Mouse (Mus musculus) left cerebral cortex, postnatal 10 days (tissue): Measurements from ENCODE around the gene Plppr2. TPM values are rescaled to one million over a fixed set of nuclear protein-coding genes. Genes with fewer than 3 reads are reported as not detected.

ENCODE experiments used
- DNase-seq, 2 experiments: peaks; one replicate each; pipeline ENCODE4 v3.0.0; 2021 to 2022; ENCODE audit warnings: low spot score in 2 of 2, mixed read lengths in 1 of 2; ENCODE audit errors: extremely low spot score in 1 of 2
- intact Hi-C: fragments of 180-260 bp; cut with DNase I; formaldehyde crosslinking; loops from one replicate; pipeline ENCODE4 v1.15.1; 2025
- total RNA-seq, 2 experiments: library from RNA; stranded (reverse); gene quantifications; 2 replicates each; pipeline ENCODE4 v1.2.3; 2021

Gene Plppr2
- total RNA-seq, 2 experiments from 2014 or later = 259 to 269 TPM

DNA sequence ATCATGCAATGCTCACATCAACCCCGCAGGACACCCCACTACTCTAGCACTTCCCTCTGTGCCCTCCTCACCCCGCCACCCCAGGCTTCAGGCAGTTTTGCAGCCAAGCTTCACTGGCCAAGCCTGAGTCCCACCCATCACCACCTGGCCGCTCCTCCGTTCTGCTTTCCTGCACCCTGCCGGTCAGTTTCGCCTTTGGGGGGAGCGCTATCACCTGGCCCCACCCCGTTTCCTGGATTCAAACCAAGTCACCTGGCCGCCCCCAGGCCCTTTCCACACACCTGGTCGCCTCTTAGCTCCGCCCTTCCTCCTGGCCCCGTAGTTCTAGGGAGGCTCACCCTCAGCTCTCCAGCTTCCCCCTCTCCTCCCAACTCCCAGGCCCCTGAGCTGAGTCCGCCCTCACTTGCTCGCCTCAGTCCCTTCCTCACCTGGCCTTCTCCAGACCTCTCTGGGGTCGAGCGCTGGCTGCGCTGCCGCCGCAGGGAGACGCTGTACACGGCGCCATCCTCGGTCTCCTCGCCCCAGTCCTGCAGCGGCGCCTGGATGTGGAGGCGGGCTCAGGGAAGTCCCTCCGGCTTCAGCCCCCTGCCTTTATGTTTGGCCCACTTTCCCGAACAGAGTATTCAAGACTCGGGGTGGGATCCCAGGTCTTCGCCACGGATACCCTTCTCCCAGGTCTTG, 51.7 kb downstream of the Plppr2 start:
- intact Hi-C loops = no loop called here
- DNase-seq = peak in 1 of 2 experiments; percentile 47

DNA sequence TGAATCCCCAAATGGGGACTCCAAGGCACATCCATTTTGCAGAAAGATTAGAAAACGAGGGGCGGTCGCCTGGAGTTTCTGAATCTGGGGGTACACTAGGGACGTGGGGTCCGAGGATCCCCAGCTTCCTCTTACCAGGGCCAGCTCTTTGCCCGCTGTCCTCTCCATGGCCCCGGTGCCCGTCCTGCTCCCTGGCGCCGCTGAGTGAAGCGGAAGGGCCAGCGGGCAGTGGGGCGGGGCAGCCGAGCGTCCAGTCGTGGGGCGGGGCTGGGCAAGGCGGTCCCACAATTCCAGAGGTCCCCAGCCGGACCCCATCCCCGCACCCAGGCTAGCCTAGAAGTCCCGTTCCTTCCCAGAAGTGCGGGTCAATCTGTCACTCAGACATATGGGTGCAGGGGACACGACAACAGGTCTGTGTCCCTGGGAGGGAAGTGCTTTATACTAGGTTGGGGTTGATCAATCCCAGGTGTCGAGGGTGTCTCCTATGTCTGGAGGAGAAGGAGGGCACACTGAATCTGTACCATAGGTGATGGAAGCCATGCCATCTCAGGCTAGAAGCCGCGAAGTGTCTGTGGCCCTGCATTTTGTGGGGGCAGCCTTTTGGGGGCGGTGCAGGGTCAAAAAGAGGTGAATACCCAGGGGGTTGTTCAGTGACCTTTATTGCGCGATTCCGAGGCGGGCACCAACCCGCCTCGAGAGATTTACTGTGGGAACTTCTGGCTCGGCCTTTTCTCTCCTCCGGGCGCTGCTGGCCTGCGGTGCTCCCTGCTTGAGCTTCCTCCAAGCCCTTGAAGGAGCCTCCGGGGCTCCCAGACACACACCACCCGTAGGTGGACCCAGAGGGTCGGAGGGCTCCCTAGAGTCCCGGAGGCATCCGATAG, 52.6 kb downstream of the Plppr2 start, which contains the start of gene Rgl3:
Rgl3 (minus strand) TSS at position 217 of the 881 bp plus-strand sequence.
- DNase-seq = peak in 1 of 2 experiments; percentile 67
- intact Hi-C loops = no loop called here

DNA sequence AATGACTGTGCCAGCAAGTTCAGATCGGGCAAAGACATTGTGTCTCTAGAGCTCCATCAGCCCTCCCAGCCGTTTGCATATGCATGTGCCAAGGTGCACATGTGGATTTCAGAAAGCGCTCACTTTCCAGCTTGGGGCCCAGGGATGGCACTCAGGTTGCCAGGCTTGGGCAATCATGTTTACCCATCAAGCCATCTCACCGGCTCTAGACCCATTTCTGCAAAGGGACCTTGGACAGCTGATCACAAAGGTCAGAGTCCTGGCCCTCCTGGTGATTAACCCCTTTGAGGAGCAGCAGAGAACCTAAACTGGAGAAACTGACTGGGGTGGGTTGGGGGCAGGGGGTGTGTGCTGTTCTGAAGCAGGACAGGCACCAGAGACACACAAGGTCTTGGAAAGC, 55.4 kb downstream of the Plppr2 start:
- DNase-seq = no peak
- intact Hi-C loops = no loop called here

DNA sequence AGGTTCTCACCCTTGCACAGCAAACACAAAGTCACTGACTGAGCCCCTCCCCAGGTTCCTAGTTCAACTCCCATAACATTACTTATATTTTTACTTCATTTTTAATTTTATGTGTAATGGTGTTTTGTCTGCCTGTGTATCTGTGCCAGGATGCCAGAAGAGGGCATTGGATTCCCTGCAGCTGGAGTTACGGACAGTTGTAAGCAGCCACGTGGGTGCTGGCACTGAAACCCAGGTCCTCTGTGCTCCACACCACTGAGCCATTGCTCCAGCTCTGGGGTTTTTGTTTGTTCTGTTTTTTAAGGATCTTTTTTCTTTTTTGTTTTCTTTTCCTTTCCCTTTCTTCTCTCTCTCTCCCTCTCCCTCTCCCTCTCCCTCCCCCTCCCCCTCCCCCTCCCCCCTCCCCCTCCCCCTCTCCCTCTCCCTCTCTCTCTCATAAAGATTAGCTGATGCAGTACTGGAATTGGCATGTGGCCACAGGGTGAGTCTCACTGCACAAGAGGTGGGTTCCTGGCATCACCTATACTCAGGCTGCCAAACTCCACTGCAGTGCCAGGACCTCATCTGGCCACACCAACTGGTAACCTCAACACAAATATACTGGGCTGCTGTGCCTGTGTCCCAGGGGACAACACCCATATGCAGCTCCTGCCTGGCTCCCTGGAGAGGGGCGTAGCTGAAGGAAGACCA, 59.5 kb downstream of the Plppr2 start:
- intact Hi-C loops = loop anchor here (5.0 kb wide), 1 partner anchor 34 kb away; the partner anchor contains the start of gene Epor

More for the DNA sequence above, 59.5 kb downstream of the Plppr2 start:
- DNase-seq = no peak

Other genes starting within 250 kb of the Plppr2 start
- 10 to 100 TPM; 17.2 to 19.2 TPM for gene Ldlr, start 213.6 kb upstream of the Plppr2 start, total RNA-seq
- gene Spc24, start 176.7 kb upstream of the Plppr2 start, total RNA-seq = 1 to 10 TPM; 2.9 to 3.5 TPM
- 1 to 10 TPM; 6.7 to 7.7 TPM for gene Kank2, start 138.3 kb upstream of the Plppr2 start, total RNA-seq
- gene Angptl8, start 101.5 kb upstream of the Plppr2 start, total RNA-seq = not detected
- 10 to 100 TPM; 23.5 to 25.2 TPM for gene Dock6, start 84.4 kb upstream of the Plppr2 start, total RNA-seq
- gene Rab3d, start 18.8 kb upstream of the Plppr2 start, total RNA-seq = 10 to 100 TPM; 22.0 to 25.0 TPM
- gene Ccdc159, start 9.6 kb upstream of the Plppr2 start, total RNA-seq = 10 to 100 TPM; 15.3 to 15.8 TPM
- 10 to 100 TPM; 31.2 to 35.1 TPM for gene Tmem205, start 9.5 kb upstream of the Plppr2 start, total RNA-seq
- gene Swsap1, start 18.7 kb downstream of the Plppr2 start, total RNA-seq = 10 to 100 TPM; 12.6 to 14.9 TPM
- gene Epor, start 26.5 kb downstream of the Plppr2 start, total RNA-seq = 1 to 10 TPM; 1.4 to 1.9 TPM
- 1 to 10 TPM; 1.3 to 1.8 TPM for gene Rgl3, start 52.4 kb downstream of the Plppr2 start, total RNA-seq
- gene Ccdc151, start 65.6 kb downstream of the Plppr2 start, total RNA-seq = 1 to 10 TPM; 5.2 to 6.7 TPM
- 10 to 100 TPM; 92.2 to 94.9 TPM for gene Prkcsh, start 65.8 kb downstream of the Plppr2 start, total RNA-seq
- 100 to 1,000 TPM; 184 to 210 TPM for gene Elavl3, start 115.0 kb downstream of the Plppr2 start, total RNA-seq
- gene Gm49318, start 134.2 kb downstream of the Plppr2 start, total RNA-seq = under 1 TPM; 0.85 to 0.94 TPM
- gene Zfp653, start 134.3 kb downstream of the Plppr2 start, total RNA-seq = 10 to 100 TPM; 20.7 to 20.8 TPM
- 10 to 100 TPM; 40.5 to 42.8 TPM for gene Ecsit, start 148.4 kb downstream of the Plppr2 start, total RNA-seq
- under 1 TPM; 0.20 to 0.39 TPM for gene Cnn1, start 162.2 kb downstream of the Plppr2 start, total RNA-seq
- 10 to 100 TPM; 63.0 to 63.7 TPM for gene Elof1, start 180.1 kb downstream of the Plppr2 start, total RNA-seq
- gene Acp5, start 198.7 kb downstream of the Plppr2 start, total RNA-seq = under 1 TPM; 0.61 to 0.75 TPM
- gene Pigyl, start 219.8 kb downstream of the Plppr2 start, total RNA-seq = 10 to 100 TPM; 40.9 to 42.3 TPM